Mouse (Mus musculus) hindlimb bud, embryonic 11.5 days (tissue): Measurements from ENCODE around the gene Rassf8.

Experiments used
- DNase-seq: peaks from one replicate; pipeline ENCODE4 v3.0.0-alpha.2; 2012; ENCODE audit warnings: low read depth, low spot score; ENCODE audit errors: extremely low spot score

Gene Rassf8

DNA sequence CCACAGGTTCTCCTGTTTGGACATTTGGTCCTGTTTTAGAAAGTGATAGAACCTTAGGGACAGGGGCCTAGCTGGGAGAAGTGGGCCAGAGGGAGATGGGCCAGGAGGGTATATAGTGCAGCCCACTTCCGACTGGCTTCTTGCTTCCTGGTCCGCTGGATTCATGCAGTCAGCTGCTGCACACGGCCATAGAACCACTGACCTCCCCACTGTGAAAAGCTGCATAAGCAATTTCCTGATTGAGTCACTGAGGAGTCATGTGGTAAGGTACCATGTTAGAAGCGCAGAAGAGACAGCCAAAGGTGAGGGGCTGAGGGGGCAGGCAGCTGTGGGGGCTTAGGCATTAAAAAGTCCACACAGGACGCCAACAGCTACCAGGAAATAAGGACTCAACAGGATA is 75.7 kb downstream of the Rassf8 start:
- DNase-seq: no peak

DNA sequence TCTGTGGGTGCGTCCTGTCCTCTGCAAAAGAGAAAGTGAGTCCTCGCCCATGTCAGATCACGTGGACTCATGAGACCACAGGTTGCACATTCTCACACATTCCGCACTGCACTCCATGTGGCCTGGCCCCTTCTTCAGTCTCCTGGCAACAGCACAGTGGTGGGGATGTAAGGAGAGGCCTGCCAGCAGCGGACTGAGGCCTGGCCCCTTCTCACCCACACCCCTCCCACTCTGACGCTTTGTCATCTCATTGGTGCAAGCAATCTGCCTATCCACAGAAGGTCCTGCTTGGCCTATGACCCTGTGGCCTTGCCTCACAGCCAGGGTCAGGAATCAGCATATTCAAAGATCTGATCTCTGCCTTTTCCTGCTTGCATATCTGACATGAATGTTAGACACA is 76.6 kb downstream of the Rassf8 start:
- no peak for DNase-seq

DNA sequence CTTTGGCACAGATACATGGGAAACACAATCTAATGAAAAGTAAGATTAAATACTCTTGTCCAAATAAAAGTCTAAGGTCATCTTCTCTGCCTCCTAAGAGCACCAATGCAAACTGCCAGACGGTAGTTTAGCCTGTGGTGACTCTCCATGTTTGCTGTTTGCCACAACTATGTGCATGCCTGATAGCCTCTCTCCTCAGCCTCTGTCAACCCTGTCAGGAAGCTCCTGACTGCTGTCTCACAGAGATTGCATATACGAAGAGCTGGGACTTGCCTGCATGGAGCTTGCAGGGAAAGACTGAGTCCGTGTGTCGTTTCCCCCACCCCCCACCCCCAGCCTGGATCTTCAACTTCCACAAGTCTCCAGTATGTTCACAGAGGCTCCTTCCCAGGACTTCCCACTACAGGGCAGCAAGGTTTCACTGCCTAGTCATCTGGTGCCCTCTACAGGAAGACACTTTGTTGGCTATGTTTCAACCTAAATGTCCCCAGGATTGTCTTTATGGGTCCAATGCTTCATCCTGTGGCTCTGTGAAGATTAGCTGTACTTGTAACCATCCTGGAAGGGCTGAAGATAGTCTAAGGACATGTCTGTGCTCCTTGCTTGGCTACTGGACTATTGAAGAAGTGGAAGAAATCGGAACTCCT is 77.2 kb downstream of the Rassf8 start:
- DNase-seq: no peak

DNA sequence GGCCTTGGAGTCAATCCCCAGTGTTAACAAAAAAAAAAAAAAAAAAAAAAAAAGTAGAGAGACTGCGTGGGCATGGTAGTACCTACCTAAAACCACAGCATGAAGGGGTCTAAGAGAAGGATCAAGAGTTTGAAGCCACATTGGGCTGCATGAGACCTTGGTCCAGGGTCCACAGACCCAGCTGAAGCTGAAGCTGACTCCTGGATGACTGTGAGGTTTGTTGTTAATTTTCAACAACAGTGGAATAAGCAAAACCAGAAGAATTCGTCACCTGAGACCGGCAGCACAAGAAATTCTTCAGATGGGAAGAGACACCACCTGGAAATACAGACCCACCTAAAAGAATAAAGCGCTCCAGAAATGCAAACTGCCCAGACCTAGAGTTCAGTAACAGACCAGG is 79.8 kb downstream of the Rassf8 start:
- no peak for DNase-seq

DNA sequence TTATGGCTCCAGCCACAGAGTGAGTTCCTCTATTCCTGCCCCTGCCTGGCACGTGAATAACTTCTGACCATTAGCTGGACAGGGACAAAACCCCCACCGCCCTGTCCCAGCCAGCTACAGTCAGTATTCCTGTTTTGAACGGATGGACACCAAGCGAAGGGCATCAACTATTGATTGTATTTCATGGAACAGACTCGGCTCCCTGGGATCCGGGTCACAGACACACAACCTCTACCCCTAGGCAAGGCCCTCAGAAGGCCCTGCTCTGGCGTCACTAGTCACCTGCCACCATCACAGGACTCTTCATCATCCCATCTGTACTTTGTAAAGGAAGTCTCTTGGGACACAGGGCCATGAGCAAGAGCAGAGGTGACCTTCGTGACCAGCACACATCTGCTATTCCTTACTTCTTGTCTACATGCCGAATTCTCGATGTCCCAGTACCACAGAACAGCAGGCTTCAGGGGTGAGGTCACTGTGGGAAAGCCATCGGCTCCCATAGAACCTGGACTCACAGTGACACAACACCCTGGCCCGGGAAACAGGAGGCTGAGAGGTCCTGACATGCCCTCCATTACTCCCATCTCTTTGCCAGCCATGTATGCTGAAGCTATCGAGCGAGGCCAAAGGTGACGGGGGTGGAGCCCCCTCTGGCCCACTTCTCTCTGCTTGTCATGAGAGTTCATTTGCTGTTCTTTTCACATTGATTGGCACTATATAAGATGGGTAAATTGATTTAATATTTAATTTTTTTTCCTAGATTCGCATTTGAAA is 82.7 kb downstream of the Rassf8 start:
- no peak for DNase-seq

DNA sequence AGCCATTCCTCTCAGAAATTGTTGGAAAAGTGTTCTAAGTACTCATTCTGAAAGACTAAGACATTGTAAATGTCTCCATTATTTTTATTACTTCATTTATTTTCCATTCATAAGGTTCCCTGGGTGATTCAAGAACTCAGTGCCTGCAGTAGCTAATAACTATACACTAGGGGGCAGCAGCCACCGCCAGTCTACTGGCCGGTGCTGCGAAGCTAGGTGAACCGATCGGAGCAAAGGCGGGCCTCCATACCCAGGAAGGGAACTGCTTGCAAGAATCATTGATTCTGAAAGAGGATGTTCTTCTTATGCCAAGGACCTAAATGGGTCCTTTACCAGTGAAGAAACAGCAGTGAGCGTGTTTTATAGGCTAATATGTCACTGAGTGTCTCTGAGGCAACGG is 83.6 kb downstream of the Rassf8 start:
- no peak for DNase-seq

DNA sequence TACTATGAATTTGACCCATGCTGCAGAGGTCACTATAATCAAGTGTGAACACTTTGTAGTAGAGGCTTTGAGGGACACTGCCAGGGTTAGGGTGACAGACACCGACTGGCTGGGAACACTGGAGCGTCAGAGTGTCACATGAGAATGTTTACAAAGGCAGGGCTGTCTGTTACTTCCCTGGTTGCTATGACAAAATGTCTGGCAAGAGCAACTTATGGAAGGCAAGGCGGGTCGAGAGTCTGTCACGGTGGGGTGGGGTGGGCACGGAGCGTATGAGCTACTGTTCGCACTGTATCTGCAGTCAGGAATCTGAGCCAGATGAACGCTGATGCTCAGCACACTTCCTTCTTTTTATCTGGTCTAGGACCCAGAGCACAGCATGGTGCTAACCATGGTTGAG is 84.1 kb downstream of the Rassf8 start:
- no peak for DNase-seq

DNA sequence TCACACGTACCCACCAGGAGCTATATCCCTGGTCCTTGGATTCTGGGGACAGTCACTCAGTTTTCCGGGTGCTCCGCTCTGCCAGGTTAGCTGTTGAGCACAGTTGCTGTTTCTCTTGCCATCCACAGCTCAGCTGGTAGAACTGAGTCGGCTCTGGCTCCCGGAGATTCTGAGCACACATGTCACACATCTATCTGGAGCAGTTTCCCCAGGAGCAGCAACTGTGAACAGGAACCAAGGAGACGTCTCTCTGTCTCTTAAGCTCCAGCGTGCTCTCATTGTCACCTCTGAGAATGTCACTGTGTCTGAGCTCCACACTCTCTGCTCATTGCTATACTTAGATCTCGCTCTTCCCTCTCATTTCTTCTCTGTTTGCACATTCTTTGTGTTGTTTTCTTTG is 86.4 kb downstream of the Rassf8 start:
- DNase-seq: no peak

DNA sequence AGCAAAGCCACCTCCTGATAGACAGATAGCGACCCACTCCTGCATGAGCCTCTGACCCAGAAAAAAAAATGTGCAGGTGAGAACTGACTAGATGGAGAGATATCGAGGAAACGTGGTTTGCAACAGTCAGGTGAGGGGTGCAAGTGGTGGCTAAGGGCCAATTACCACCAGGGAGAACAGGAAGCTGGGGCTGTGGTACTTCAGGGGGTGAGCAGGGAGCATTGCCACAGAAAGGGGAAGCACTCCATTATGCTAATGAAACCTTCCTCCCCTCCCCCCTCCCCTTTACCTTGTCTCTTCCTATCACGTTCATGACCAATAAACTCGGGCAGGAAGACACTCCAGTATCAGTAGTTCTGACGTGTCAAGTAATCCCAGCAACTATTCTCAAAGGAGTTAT is 88.8 kb downstream of the Rassf8 start:
- no peak for DNase-seq

DNA sequence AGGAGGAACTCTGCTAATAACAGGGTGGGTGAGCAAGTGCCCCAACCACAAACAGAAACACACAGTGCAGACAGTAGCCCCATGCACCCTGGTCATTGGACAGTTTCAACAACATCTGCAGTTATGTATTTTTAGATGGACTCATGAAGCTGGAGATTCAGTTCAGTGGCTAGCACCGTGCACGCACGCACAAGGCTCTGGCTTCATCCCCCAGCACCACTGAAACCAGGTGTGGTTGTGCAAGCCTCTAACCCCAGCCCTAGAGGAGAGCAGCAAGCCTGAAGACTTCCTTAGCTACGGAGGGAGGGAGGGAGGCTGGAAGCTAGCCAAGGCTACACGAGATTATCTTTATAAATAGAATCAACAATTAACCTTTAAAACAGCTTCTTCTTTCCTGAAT is 99.1 kb downstream of the Rassf8 start:
- DNase-seq: no peak

DNA sequence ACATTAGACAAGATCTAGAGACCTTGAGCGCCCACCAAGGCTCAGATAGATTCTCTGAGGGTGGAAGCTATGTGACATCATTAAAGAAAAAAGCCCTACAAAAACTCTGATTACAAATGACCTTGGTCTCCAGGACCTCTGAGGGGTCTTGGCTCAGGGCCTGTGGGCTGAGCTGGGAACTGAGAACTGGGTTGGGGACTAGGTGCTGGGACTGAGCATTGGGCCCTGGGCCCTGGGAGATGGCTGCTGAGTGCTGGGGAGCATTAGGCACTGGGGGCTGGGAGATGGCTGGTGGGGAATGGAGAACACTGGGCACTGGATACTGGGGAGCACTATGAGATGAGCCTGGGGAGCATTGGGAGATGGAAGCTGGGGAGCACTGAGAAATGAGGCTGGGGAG is 99.5 kb downstream of the Rassf8 start:
- no peak for DNase-seq

DNA sequence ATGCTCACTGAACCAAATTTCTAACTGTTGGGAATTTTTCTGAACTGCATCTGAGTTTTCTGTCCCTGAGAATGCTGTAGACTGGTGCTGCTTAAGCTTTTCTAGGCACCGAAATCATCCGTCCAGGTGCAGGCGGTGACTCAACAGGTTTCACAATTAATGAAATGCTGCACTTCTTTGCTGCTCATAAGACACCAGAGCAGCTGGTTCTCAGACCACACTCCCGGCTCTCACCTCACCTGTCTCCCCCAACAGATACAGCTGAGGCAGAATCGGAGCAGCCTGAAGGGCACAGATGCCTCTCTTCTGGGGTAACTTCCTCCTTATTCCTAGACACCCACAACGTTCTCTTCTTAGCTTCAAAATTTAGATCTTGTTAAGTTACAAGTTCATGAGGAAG is 100.4 kb downstream of the Rassf8 start:
- DNase-seq: no peak

DNA sequence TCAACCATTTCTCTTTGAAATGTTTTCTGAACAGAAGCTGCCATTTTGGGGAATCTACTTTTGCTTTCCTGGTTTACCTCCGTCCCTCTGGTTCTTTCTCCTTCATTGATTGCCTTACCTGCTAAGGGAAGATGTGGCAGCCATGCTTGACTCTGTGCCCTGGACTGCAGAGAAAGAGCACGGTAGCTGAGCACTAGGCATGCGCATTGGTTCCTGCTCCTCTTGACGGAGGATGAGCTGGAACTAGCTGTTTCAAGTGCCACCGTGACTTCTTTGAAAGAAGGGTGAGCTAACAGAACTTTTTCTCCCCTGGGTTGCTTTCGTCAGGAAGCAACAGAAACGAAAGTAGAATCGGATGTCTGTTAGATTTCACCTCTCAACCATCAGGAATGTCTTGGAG is 101.1 kb downstream of the Rassf8 start:
- no peak for DNase-seq

DNA sequence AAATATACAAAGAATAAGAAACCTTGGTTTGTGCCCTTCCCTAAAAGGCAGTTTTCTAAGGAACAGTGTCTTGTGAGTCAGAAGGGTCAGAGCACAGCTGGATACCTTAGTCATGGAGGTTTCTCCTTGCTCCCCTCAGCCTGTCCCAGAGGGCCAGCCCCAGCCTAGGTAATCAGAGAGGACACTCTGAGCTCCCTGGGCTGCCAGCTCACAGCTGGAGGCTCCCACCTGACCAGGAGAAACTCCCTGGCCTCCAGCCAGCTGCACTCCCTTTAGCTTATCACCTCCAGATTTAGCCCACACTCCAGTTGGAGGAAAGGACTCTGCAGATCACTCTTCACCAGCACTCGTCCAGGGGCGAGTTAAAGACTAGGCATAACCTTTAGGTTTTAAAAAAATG is 104.2 kb downstream of the Rassf8 start:
- no peak for DNase-seq

DNA sequence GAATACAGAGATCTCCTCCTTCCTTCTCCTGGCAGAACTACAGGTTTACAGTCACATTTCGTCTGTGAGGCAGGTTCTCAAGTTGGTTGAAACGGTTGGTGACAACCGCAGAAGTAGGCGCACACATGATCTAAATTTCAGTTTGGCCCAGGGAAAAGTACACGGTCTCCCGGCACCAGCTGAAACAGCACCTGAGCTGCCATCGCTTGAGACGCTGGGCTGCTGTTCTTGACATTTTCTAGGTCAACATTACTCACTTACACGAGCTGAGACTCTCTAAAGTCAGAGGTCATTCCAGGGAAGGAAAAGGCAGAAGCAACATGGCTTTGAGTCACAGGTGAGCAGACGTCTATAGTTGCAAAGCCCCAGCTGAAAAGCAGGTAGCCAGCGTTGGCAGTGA is 105.4 kb downstream of the Rassf8 start:
- DNase-seq: no peak

DNA sequence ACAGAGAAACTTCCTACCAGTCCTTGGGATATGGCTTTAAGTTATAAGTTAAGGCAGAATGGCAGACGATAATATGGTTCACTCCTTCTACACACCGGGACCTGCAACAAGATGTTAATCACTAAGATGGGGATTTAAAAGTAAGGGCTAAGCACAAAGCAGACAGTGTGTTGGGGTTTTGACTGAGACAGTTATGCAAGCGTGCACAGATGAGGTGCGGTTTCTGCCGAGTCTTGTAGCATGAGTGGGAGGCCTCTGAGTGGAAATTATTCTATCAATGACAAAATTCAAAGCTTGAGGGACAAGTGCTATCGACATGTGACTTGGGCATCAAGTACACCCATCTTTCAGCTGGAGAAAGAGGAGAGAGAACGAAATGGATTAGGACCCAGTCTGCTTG is 106.2 kb downstream of the Rassf8 start:
- no peak for DNase-seq

DNA sequence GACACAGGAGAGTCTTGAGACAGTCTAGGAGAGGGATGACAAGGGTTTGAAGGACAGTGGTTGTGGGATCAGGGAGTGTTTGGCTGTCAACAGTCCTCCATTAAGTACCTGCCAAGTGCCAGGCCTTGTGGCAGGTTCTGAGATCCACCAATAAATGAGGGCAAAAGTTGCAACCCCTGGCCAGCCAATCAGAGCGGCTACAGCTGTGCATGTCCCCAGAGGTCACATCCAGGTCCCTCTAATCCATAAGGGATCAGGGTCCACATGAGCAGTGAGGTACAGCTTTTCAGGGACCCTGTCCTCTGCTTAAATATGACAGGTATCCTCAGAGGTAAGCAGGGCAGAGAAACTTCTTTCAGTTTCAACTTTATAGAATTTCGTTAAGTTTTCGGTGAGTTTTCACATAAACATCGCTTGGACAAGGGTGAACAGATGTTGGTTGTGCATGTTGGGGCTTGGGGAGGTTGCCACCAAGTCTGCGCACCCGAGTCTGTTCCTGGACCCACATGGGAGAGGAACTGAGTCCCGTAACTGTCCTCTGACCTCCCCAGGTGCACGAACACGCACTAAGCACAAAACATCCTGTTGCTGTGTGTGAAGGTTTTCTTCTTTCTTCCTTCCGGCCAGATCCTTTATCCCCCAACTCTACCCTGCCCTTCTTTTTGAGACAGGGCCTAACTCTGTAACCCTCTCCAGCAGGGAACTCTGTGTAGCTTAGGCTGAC is 107.0 kb downstream of the Rassf8 start:
- no peak for DNase-seq

DNA sequence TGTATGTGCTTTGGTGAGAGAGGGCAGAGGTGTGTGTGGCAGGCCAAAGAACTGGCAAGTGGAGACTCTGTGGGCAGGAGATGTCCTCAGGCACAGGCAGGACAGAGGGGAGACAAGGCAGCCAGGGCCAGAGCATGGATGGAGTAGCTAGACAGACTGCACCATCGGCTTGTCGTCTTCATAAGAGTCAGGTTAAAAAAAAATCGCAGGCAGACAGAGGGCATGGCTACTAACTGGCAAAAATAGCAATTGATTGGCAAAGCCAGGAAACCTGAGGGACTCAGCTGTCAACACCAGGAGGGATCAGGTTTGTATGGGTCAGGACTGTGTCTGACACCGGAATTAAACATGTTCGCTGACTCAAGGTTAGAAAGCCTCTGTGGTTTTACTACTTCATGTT is 108.2 kb downstream of the Rassf8 start:
- no peak for DNase-seq

DNA sequence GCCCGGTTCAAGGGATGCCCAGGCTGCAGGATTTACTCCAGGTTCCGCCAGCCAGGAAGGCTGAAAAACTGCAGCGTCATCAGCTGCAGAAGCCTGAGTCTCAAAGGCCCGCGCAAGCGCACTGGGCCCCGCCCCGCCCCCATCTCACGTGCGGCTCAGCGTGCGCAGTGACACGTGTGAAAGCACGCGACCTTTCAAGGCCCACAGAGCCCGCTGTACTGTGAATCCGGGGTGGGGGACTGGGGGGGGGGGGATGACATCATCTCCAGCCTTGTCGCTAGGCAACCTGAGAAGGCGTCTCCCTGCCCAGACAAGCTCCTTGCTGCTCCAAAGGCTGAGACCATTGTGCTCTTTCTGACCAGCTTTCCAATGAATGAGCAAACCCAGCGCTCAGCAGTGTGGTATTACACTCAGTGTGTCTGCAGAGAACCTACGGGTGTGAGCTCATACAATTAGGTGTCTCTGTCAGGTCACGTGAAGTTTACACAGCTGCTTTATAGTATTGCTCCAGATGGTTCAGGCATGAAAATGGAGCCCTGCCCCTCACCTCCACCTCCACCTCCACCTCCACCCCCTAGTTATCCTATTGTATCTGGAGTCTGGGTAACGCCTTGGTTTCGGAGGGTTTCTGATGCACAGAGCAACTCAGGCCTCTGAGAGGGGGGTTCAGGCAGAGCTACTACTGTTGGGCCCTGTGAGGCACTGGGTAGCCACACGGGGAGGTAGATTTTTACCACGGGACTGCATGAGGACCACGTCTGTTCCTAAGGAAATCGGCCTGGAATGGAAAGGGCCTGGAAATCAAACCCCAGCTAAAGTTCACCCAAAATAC is 109.4 kb downstream of the Rassf8 start:
- DNase-seq: peak; percentile 67

DNA sequence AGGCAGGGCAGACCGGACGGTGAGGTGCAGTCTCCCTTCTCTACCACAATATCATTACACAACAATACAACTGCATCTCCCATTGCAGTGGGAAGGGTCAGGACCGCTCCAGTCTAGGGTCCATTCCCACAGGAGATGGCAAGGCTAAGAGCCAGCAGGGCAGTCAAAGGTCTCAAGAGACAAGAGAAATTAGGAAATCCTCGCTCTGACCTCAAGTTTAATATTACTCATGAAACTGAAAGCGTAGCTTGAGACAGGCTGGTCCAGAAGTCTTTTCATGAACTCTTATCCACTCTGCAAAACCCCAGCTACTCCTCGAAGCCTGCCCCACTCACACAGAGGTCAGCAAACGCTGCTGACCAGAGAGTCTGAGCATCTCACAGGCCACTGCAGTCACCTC is 110.9 kb downstream of the Rassf8 start:
- no peak for DNase-seq

DNA sequence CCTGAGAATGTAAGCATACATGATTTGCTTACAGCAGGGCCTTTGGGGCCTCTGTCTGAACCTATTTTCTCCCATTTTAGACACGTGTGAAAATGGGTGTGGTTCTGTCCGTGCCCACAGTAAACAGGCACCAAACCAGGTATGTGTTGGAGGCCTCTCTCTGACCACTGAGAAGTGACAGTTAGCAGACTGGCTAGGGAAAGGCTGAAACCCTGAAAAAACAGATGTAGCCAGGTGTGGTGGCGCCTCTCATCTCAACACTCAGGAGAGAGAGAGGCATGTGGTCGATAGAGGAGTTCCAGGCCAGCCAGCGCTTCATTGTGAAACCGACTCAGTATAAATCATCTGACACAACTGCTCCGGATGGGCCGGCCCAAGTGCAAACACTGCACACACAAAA is 111.9 kb downstream of the Rassf8 start:
- DNase-seq: no peak
